Mouse (Mus musculus): ENCODE measurements around the gene Nr4a3. TPM values are rescaled to one million over a fixed set of nuclear protein-coding genes. Genes with fewer than 3 reads are reported as not detected.
A peak's percentile ranks its signal among the peaks of the same experiment; 100 is the strongest.

Gene Nr4a3
- total RNA-seq, 1 experiment, result 0.09 TPM

GRCm38 (mm10) chr4:48124773-48125469 is 80.0 kb downstream of the Nr4a3 start, which contains the start of gene Stx17:
Gene Stx17 (plus strand): TSS chr4:48124915.
- H3K36me3 ChIP-seq (ENCODE audit: control insufficient read depth, insufficient read depth, low read length, poor library complexity, severe bottlenecking), result no peaks in the 10 kb centered on the region
- in situ Hi-C loops (cut with MboI; ENCODE audit: low sequenced_read_pairs in 2 of 2, unreplicated experiment in 2 of 2), result no loop called here
- no peak within 1 kb of the TSS for H3K27ac ChIP-seq (ENCODE audit: insufficient read depth, low read depth, low read length, poor library complexity, severe bottlenecking)
- H3K9ac ChIP-seq (ENCODE audit: insufficient read depth, low read depth, low read length, poor library complexity, severe bottlenecking), result peak within 1 kb of the TSS; percentile 83
- TF ChIP-seq ZC3H11A (IDR thresholded peaks at IDR 0.05; ENCODE audit: borderline replicate concordance, low read depth, low read length) (no peak), HCFC1 (IDR thresholded peaks at IDR 0.05; ENCODE audit: borderline replicate concordance, insufficient read depth, low read length) (no peak), CHD2 (IDR thresholded peaks at IDR 0.05; ENCODE audit: low read depth, low read length) (no peak), ZNF384 (IDR thresholded peaks at IDR 0.05; ENCODE audit: low read depth, low read length) (no peak), MAFK (IDR thresholded peaks at IDR 0.05; ENCODE audit: insufficient read depth, low read depth, low read length) (no peak)
- peak within 1 kb of the TSS; percentile 66 to 80 for H3K4me3 ChIP-seq (ENCODE audit: insufficient read depth in 1 of 2, low read depth in 1 of 2, low read length in 2 of 2, poor library complexity in 1 of 2, severe bottlenecking in 1 of 2)
- peak; percentile 83 for DNase-seq (ENCODE audit: low read depth, low spot score)
- H3K4me1 ChIP-seq (ENCODE audit: control insufficient read depth in 2 of 2, insufficient read depth in 2 of 2, low read length in 2 of 2, poor library complexity in 1 of 2), result no peaks in the 10 kb centered on the region
- no peaks in the 10 kb centered on the region for H3K9me3 ChIP-seq (ENCODE audit: control insufficient read depth, insufficient read depth, low read depth, low read length)

- H3K9ac ChIP-seq (ENCODE audit: insufficient read depth, low read depth, low read length, poor library complexity, severe bottlenecking), result no peak overlapping the region
- H3K27ac ChIP-seq (ENCODE audit: insufficient read depth, low read depth, low read length, poor library complexity, severe bottlenecking), result no peak overlapping the region
- DNase-seq (ENCODE audit: low read depth, low spot score), result no peak
- no peaks in the 10 kb centered on the region for H3K36me3 ChIP-seq (ENCODE audit: control insufficient read depth, insufficient read depth, low read length, poor library complexity, severe bottlenecking)
- no peak overlapping the region for H3K4me3 ChIP-seq (ENCODE audit: insufficient read depth in 1 of 2, low read depth in 1 of 2, low read length in 2 of 2, poor library complexity in 1 of 2, severe bottlenecking in 1 of 2)
- H3K9me3 ChIP-seq (ENCODE audit: control insufficient read depth, insufficient read depth, low read depth, low read length), result no peaks in the 10 kb centered on the region
- no peaks in the 10 kb centered on the region for H3K4me1 ChIP-seq (ENCODE audit: control insufficient read depth in 2 of 2, insufficient read depth in 2 of 2, low read length in 2 of 2, poor library complexity in 1 of 2)
- in situ Hi-C loops (cut with MboI; ENCODE audit: low sequenced_read_pairs in 2 of 2, unreplicated experiment in 2 of 2), result no loop called here
- no peak for TF ChIP-seq MAFK (IDR thresholded peaks at IDR 0.05; ENCODE audit: insufficient read depth, low read depth, low read length)
- no peak for TF ChIP-seq CHD2 (IDR thresholded peaks at IDR 0.05; ENCODE audit: low read depth, low read length)
- no peak for TF ChIP-seq ZNF384 (IDR thresholded peaks at IDR 0.05; ENCODE audit: low read depth, low read length)
- no peak for TF ChIP-seq ZC3H11A (IDR thresholded peaks at IDR 0.05; ENCODE audit: borderline replicate concordance, low read depth, low read length)
- TF ChIP-seq HCFC1 (IDR thresholded peaks at IDR 0.05; ENCODE audit: borderline replicate concordance, insufficient read depth, low read length), result no peak
These were observed 85.4 kb downstream of the Nr4a3 start for GRCm38 (mm10) chr4:48130314-48130713.

DNA sequence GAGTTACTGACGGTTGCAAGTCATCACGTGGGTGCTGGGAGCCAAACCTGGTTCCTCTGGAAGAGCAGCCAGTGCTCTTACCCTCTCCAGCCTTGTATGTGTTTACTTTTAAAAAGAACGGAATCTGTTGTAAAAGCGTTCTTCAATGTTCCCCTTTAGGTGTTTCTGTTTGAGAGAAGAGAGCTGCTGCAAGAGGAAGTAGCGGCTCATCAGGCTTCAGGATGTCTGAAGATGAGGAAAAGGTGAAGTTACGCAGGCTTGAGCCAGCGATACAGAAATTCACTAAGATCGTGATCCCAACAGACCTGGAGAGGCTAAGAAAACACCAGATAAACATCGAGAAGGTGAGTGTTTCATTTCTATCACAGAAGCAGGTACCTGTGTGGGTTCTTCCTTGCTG is 86.7 kb downstream of the Nr4a3 start:
- no peak for TF ChIP-seq ZNF384 (IDR thresholded peaks at IDR 0.05; ENCODE audit: low read depth, low read length)
- no peak for TF ChIP-seq HCFC1 (IDR thresholded peaks at IDR 0.05; ENCODE audit: borderline replicate concordance, insufficient read depth, low read length)
- no peak for TF ChIP-seq MAFK (IDR thresholded peaks at IDR 0.05; ENCODE audit: insufficient read depth, low read depth, low read length)
- no peak for TF ChIP-seq CHD2 (IDR thresholded peaks at IDR 0.05; ENCODE audit: low read depth, low read length)
- TF ChIP-seq ZC3H11A (IDR thresholded peaks at IDR 0.05; ENCODE audit: borderline replicate concordance, low read depth, low read length), result no peak
- in situ Hi-C loops (cut with MboI; ENCODE audit: low sequenced_read_pairs in 2 of 2, unreplicated experiment in 2 of 2), result no loop called here
- Histone ChIP-seq H3K4me1 (ENCODE audit: control insufficient read depth in 2 of 2, insufficient read depth in 2 of 2, low read length in 2 of 2, poor library complexity in 1 of 2) (no peaks in the 10 kb centered on the region), H3K9ac (ENCODE audit: insufficient read depth, low read depth, low read length, poor library complexity, severe bottlenecking) (no peak overlapping the region), H3K9me3 (ENCODE audit: control insufficient read depth, insufficient read depth, low read depth, low read length) (no peaks in the 10 kb centered on the region), H3K36me3 (ENCODE audit: control insufficient read depth, insufficient read depth, low read length, poor library complexity, severe bottlenecking) (no peaks in the 10 kb centered on the region), H3K27ac (ENCODE audit: insufficient read depth, low read depth, low read length, poor library complexity, severe bottlenecking) (no peak overlapping the region), H3K4me3 (ENCODE audit: insufficient read depth in 1 of 2, low read depth in 1 of 2, low read length in 2 of 2, poor library complexity in 1 of 2, severe bottlenecking in 1 of 2) (no peak overlapping the region)
- DNase-seq (ENCODE audit: low read depth, low spot score), result no peak

GRCm38 (mm10) chr4:48132721-48133120 is 87.8 kb downstream of the Nr4a3 start:
- TF ChIP-seq ZC3H11A (IDR thresholded peaks at IDR 0.05; ENCODE audit: borderline replicate concordance, low read depth, low read length) (no peak), ZNF384 (IDR thresholded peaks at IDR 0.05; ENCODE audit: low read depth, low read length) (no peak), HCFC1 (IDR thresholded peaks at IDR 0.05; ENCODE audit: borderline replicate concordance, insufficient read depth, low read length) (no peak), MAFK (IDR thresholded peaks at IDR 0.05; ENCODE audit: insufficient read depth, low read depth, low read length) (no peak), CHD2 (IDR thresholded peaks at IDR 0.05; ENCODE audit: low read depth, low read length) (no peak)
- Histone ChIP-seq H3K4me3 (ENCODE audit: insufficient read depth in 1 of 2, low read depth in 1 of 2, low read length in 2 of 2, poor library complexity in 1 of 2, severe bottlenecking in 1 of 2) (no peak overlapping the region), H3K9ac (ENCODE audit: insufficient read depth, low read depth, low read length, poor library complexity, severe bottlenecking) (no peak overlapping the region), H3K27ac (ENCODE audit: insufficient read depth, low read depth, low read length, poor library complexity, severe bottlenecking) (no peak overlapping the region), H3K36me3 (ENCODE audit: control insufficient read depth, insufficient read depth, low read length, poor library complexity, severe bottlenecking) (no peaks in the 10 kb centered on the region), H3K4me1 (ENCODE audit: control insufficient read depth in 2 of 2, insufficient read depth in 2 of 2, low read length in 2 of 2, poor library complexity in 1 of 2) (no peaks in the 10 kb centered on the region), H3K9me3 (ENCODE audit: control insufficient read depth, insufficient read depth, low read depth, low read length) (no peaks in the 10 kb centered on the region)
- no peak for DNase-seq (ENCODE audit: low read depth, low spot score)
- in situ Hi-C loops (cut with MboI; ENCODE audit: low sequenced_read_pairs in 2 of 2, unreplicated experiment in 2 of 2), result no loop called here

Other genes with a start within 250 kb of the Nr4a3 start
- gene Stx17, start 79.8 kb downstream of the Nr4a3 start, total RNA-seq (2012; rRNA removed), result 3.7 and 3.9 TPM in 2 replicates
- 39.7 and 47.5 TPM in 2 replicates for gene Erp44, start 234.4 kb downstream of the Nr4a3 start, total RNA-seq (2012; rRNA removed)
- gene Invs, start 234.6 kb downstream of the Nr4a3 start, total RNA-seq (2012; rRNA removed), result 3.6 and 3.8 TPM in 2 replicates

Data from ES-E14 (cell line).